In the genomic region with DNA sequence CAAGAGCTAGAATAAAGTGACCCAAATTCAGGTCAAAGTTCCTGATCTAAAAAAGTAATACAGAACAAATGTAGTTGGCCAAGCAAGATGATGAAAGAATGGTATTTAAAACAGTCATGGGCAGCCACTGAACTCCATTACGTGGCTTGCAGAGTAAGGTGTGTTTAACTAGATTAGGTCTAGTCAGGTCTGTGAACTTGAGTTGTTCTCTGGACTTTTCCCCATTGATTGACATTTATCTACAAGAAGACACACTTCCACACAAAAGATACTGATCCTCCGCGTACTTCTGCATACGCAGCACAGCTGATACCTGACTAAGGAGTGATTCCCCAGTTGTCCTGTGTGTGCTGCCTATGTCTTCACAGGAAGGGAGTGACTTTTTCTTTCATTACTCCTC, we compare ENCODE assay signal across 27 mouse cellular contexts. TPM values are rescaled to one million over a fixed set of nuclear protein-coding genes. Genes with fewer than 3 reads are reported as not detected.
"Had no signal": no experiment of that assay in that cellular context is flagged by ENCODE, and none has a peak within 500 bp of the region (broad histone marks: within the 10 kb centered on the region; RNA-seq: fewer than 3 reads in every experiment).

No protein-coding gene starts in this region.

- ATAC-seq: lung, postnatal 0 days; midbrain, embryonic 16.5 days had no signal

- H3K9me3 ChIP-seq: lung, embryonic 15.5 days; midbrain, embryonic 10.5 days; midbrain, embryonic 12.5 days; neural tube, embryonic 13.5 days; neural tube, embryonic 15.5 days; stomach, embryonic 15.5 days had no signal

- H3K4me3 ChIP-seq: lung, embryonic 15.5 days; midbrain, embryonic 10.5 days; midbrain, embryonic 12.5 days; myocyte; neural tube, embryonic 13.5 days; neural tube, embryonic 15.5 days; stomach, embryonic 15.5 days had no signal

- DNase-seq: lung, adult 2 months; lung, postnatal 14 days; lung, postnatal 36 days; midbrain, embryonic 14.5 days; retina, postnatal 1 day; right cerebral cortex, adult 18-20 months; right cerebral cortex, postnatal 25 days; right cerebral cortex, postnatal 4 days; thymus, adult 2 months; thymus, postnatal 25 days; thymus, postnatal 4 days had no signal

- H3K9ac ChIP-seq: lung, embryonic 15.5 days; midbrain, embryonic 12.5 days; neural tube, embryonic 13.5 days; neural tube, embryonic 15.5 days; stomach, embryonic 15.5 days had no signal

- H3K36me3 ChIP-seq: lung, embryonic 15.5 days; midbrain, embryonic 10.5 days; midbrain, embryonic 12.5 days; neural tube, embryonic 13.5 days; neural tube, embryonic 15.5 days; stomach, embryonic 15.5 days had no signal

- H3K4me1 ChIP-seq: lung, embryonic 15.5 days; midbrain, embryonic 10.5 days; midbrain, embryonic 12.5 days; neural tube, embryonic 13.5 days; neural tube, embryonic 15.5 days; stomach, embryonic 15.5 days had no signal

- H3K27ac ChIP-seq: lung, embryonic 15.5 days; macrophage; midbrain, embryonic 10.5 days; midbrain, embryonic 12.5 days; neural tube, embryonic 13.5 days; neural tube, embryonic 15.5 days; stomach, embryonic 15.5 days; stomach, postnatal 0 days had no signal

- H3K27me3 ChIP-seq: lung, embryonic 15.5 days; midbrain, embryonic 12.5 days; neural tube, embryonic 13.5 days; neural tube, embryonic 15.5 days; stomach, embryonic 15.5 days had no signal

- H3K4me2 ChIP-seq: lung, embryonic 15.5 days; midbrain, embryonic 12.5 days; neural tube, embryonic 13.5 days; neural tube, embryonic 15.5 days; stomach, embryonic 15.5 days had no signal

RNA-seq across cellular contexts. Expression of a gene that starts 24.3 kb away (rescaled TPM):
- total RNA-seq: megakaryocyte, adult 5-6 weeks; megakaryocyte-erythroid progenitor cell, adult 5-6 weeks had no signal
- polyA plus RNA-seq: lung, adult 2 months; lung, embryonic 15.5 days; lung, postnatal 0 days; macrophage; midbrain, embryonic 10.5 days; midbrain, embryonic 12.5 days; midbrain, embryonic 14.5 days; neural tube, embryonic 11.5 days; neural tube, embryonic 13.5 days; spleen, adult 2 months; urinary bladder, adult 2 months had no signal
